Mouse (Mus musculus): ENCODE measurements around the gene Pmf1.

DNA sequence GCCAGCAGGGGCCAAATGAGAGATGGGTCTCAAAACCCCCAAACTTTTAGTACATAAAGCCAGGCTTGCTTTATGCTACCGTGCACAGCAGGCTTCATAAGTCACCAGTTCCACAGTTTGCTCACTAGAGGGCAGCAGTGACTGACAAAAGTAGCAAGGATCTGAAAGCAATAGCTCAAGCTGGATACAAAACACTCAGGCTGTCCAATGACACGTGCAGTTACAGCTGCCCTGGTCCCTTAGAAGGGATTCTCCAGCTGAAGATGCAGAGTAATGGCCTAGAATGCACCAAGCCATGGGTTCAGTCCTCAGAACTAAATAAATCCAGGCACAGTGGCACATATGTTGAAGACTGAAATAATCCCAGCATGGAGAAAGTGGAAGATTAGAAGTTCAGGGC lies 3.0 kb downstream of the Pmf1 start:
- TF ChIP-seq CTCF (conservative IDR thresholded peaks at IDR 0.05; ENCODE audit: low read length) (peak; percentile 73), POU5F1 (IDR thresholded peaks at IDR 0.05; ENCODE audit: borderline replicate concordance, low read length) (no peak), NANOG (IDR thresholded peaks at IDR 0.05; ENCODE audit: borderline replicate concordance, low read length) (no peak)

Data from E14TG2a.4 (cell line).